Mouse (Mus musculus) midbrain, embryonic 11.5 days (tissue): ENCODE measurements around the gene Cbl. TPM values are rescaled to one million over a fixed set of nuclear protein-coding genes. Genes with fewer than 3 reads are reported as not detected.

Experiments
- ATAC-seq: fragments of 200-750 bp; cut with Nextera tagmentation; 2 replicates; pipeline ENCODE4 v1.8.0; 2017; ENCODE audit warnings: moderate TSS enrichment, moderate library complexity; ENCODE audit not compliant: low FRiP score
- DNase-seq: peaks from one replicate; pipeline ENCODE4 v3.0.0; 2015; ENCODE audit warnings: low spot score; ENCODE audit errors: missing footprints
- H3K27ac ChIP-seq: fragments of 300-500 bp; sonication (generic); 2 replicates; pipeline ENCODE4 v1.5.1; 2014; ENCODE audit warnings: low read depth, low read length
- H3K27me3 ChIP-seq: fragments of 300-500 bp; sonication (generic); 2 replicates; pipeline ENCODE4 v1.6.1; 2014; ENCODE audit warnings: mild to moderate bottlenecking, low read length, moderate library complexity, mixed read lengths; ENCODE audit not compliant: control insufficient read depth, insufficient read depth
- H3K36me3 ChIP-seq: fragments of 300-500 bp; sonication (generic); 2 replicates; pipeline ENCODE4 v1.6.1; 2014; ENCODE audit warnings: mild to moderate bottlenecking, low read length, moderate library complexity, mixed read lengths; ENCODE audit not compliant: control insufficient read depth, insufficient read depth
- H3K4me1 ChIP-seq: fragments of 300-500 bp; sonication (generic); 2 replicates; pipeline ENCODE4 v1.6.1; 2014; ENCODE audit warnings: low read length; ENCODE audit not compliant: control insufficient read depth, insufficient read depth
- H3K4me2 ChIP-seq: fragments of 300-500 bp; sonication (generic); 2 replicates; pipeline ENCODE4 v1.6.1; 2014; ENCODE audit warnings: mild to moderate bottlenecking, moderate library complexity
- H3K4me3 ChIP-seq: fragments of 300-500 bp; sonication (generic); 2 replicates; pipeline ENCODE4 v1.5.1; 2014; ENCODE audit warnings: low read depth, low read length
- H3K9ac ChIP-seq: fragments of 300-500 bp; sonication (generic); 2 replicates; pipeline ENCODE4 v1.6.1; 2014; ENCODE audit warnings: low read length
- H3K9me3 ChIP-seq: fragments of 300-500 bp; sonication (generic); 2 replicates; pipeline ENCODE4 v1.6.1; 2016; ENCODE audit warnings: low read length; ENCODE audit not compliant: control insufficient read depth
- WGBS: fragments of 180-500 bp; shearing (Covaris S2); extraction: QIAGEN DNeasy Blood & Tissue Kit; methylation state at CpG from one replicate; pipeline ENCODE4 v1.1.7; 2014; 5-methylcytosine and 5-hydroxymethylcytosine counted together
- polyA plus RNA-seq: library from polyadenylated mRNA; unstranded; fragments of >200 nt; fragmentation: Nextera tagmentation; extraction: Ambion mirVana; gene quantifications from 2 replicates; pipeline ENCODE4 v1.2.1, GENCODE M21; 2014

Cbl gene
- polyA plus RNA-seq, 1 experiment from 2014 or later = 20.9 TPM

- WGBS = 61% methylated on average over 5 of the region's 5 CpGs
- ATAC-seq (no peak), DNase-seq (peak; percentile 76)
- no peak overlapping the region for H3K4me2 ChIP-seq
- H3K27me3 ChIP-seq = peaks cover 28% of the 10 kb centered on the region
- peaks cover 40% of the 10 kb centered on the region for H3K4me1 ChIP-seq
- no peaks in the 10 kb centered on the region for H3K9me3 ChIP-seq
- no peak overlapping the region for H3K27ac ChIP-seq
- no peak overlapping the region for H3K4me3 ChIP-seq
- H3K36me3 ChIP-seq = no peaks in the 10 kb centered on the region
- no peak overlapping the region for H3K9ac ChIP-seq
These were observed 101.6 kb downstream of the Cbl start for GRCm38 (mm10) chr9:44132200-44132599.

GRCm38 (mm10) chr9:44131276-44131590, 102.6 kb downstream of the Cbl start:
- H3K4me1 ChIP-seq = peaks cover 40% of the 10 kb centered on the region
- WGBS = 32% methylated on average over 7 of the region's 7 CpGs
- H3K9ac ChIP-seq = peak overlapping the region; percentile 64; the same call in 1 of the 2 replicates
- H3K36me3 ChIP-seq = no peaks in the 10 kb centered on the region
- H3K9me3 ChIP-seq = no peaks in the 10 kb centered on the region
- H3K27me3 ChIP-seq = peaks cover 28% of the 10 kb centered on the region
- no peak overlapping the region for H3K4me2 ChIP-seq
- no peak for DNase-seq
- no peak overlapping the region for H3K4me3 ChIP-seq
- ATAC-seq = no peak
- H3K27ac ChIP-seq = no peak overlapping the region; the same call in 1 of the 2 replicates

GRCm38 (mm10) chr9:44130581-44131275, 103.1 kb downstream of the Cbl start:
- peak; percentile 96 for DNase-seq
- peak; percentile 63 for ATAC-seq
- peak overlapping the region; percentile 64 for H3K9ac ChIP-seq
- H3K4me3 ChIP-seq = peak overlapping the region; percentile 30
- H3K27ac ChIP-seq = peak overlapping the region; percentile 77
- no peaks in the 10 kb centered on the region for H3K9me3 ChIP-seq
- peaks cover 24% of the 10 kb centered on the region for H3K27me3 ChIP-seq
- H3K36me3 ChIP-seq = no peaks in the 10 kb centered on the region
- WGBS = 6% methylated on average over 19 of the region's 19 CpGs
- H3K4me2 ChIP-seq = peak overlapping the region; percentile 67
- peaks cover 40% of the 10 kb centered on the region for H3K4me1 ChIP-seq

- Histone ChIP-seq H3K4me2 (peak overlapping the region; percentile 67), H3K9ac (peak overlapping the region; percentile 64), H3K4me3 (peak overlapping the region; percentile 30), H3K36me3 (no peaks in the 10 kb centered on the region), H3K27ac (peak overlapping the region; percentile 77), H3K4me1 (peaks cover 39% of the 10 kb centered on the region), H3K27me3 (peaks cover 17% of the 10 kb centered on the region), H3K9me3 (no peaks in the 10 kb centered on the region)
- WGBS = 0% methylated on average over 27 of the region's 27 CpGs
- ATAC-seq (peak; percentile 65), DNase-seq (peak; percentile 95)
These were observed 103.8 kb downstream of the Cbl start for GRCm38 (mm10) chr9:44130034-44130433.

GRCm38 (mm10) chr9:44129633-44130032, 104.2 kb downstream of the Cbl start:
- no peaks in the 10 kb centered on the region for H3K9me3 ChIP-seq
- 3% methylated on average over 9 of the region's 9 CpGs for WGBS
- H3K27me3 ChIP-seq = peaks cover 13% of the 10 kb centered on the region
- peak overlapping the region; percentile 30 for H3K4me3 ChIP-seq
- no peaks in the 10 kb centered on the region for H3K36me3 ChIP-seq
- 0 out of 2 replicates have a peak overlapping the region, but pooled peaks have one; percentile 15 for H3K27ac ChIP-seq
- H3K9ac ChIP-seq = peak overlapping the region; percentile 64
- peaks cover 35% of the 10 kb centered on the region for H3K4me1 ChIP-seq
- ATAC-seq = peak; percentile 22; the same call in 1 of the 2 replicates
- H3K4me2 ChIP-seq = peak overlapping the region; percentile 67
- no peak for DNase-seq

- no peak overlapping the region for H3K9ac ChIP-seq
- H3K4me1 ChIP-seq = peaks cover 21% of the 10 kb centered on the region
- DNase-seq (no peak), ATAC-seq (no peak)
- no peak overlapping the region for H3K27ac ChIP-seq
- no peaks in the 10 kb centered on the region for H3K9me3 ChIP-seq
- H3K36me3 ChIP-seq = no peaks in the 10 kb centered on the region
- H3K4me3 ChIP-seq = no peak overlapping the region
- no peaks in the 10 kb centered on the region; the same call in 1 of the 2 replicates for H3K27me3 ChIP-seq
- 42% methylated on average over 3 of the region's 3 CpGs for WGBS
- no peak overlapping the region for H3K4me2 ChIP-seq
These were observed 106.5 kb downstream of the Cbl start for GRCm38 (mm10) chr9:44127351-44127801.

- no peak overlapping the region for H3K4me2 ChIP-seq
- H3K27me3 ChIP-seq = no peaks in the 10 kb centered on the region; the same call in 1 of the 2 replicates
- DNase-seq (peak; percentile 75), ATAC-seq (no peak)
- no peaks in the 10 kb centered on the region for H3K9me3 ChIP-seq
- H3K9ac ChIP-seq = no peak overlapping the region
- H3K27ac ChIP-seq = no peak overlapping the region
- H3K4me1 ChIP-seq = peaks cover 21% of the 10 kb centered on the region
- WGBS = 91% methylated on average over 3 of the region's 3 CpGs
- H3K4me3 ChIP-seq = no peak overlapping the region
- no peaks in the 10 kb centered on the region for H3K36me3 ChIP-seq
These were observed 107.1 kb downstream of the Cbl start for GRCm38 (mm10) chr9:44126746-44127145.

GRCm38 (mm10) chr9:44125546-44126428, 108.1 kb downstream of the Cbl start:
- H3K4me1 ChIP-seq = peaks cover 14% of the 10 kb centered on the region
- H3K9me3 ChIP-seq = no peaks in the 10 kb centered on the region
- no peaks in the 10 kb centered on the region; the same call in 1 of the 2 replicates for H3K27me3 ChIP-seq
- H3K9ac ChIP-seq = no peak overlapping the region
- peak; percentile 99 for DNase-seq
- H3K27ac ChIP-seq = no peak overlapping the region
- WGBS = 35% methylated on average over 18 of the region's 18 CpGs
- H3K4me3 ChIP-seq = no peak overlapping the region
- H3K4me2 ChIP-seq = no peak overlapping the region
- no peaks in the 10 kb centered on the region for H3K36me3 ChIP-seq
- peak; percentile 46; the same call in 1 of the 2 replicates for ATAC-seq

GRCm38 (mm10) chr9:44125026-44125425, 108.8 kb downstream of the Cbl start:
- 62% methylated on average over 5 of the region's 5 CpGs for WGBS

More at GRCm38 (mm10) chr9:44125026-44125425, 108.8 kb downstream of the Cbl start:
- Histone ChIP-seq H3K36me3 (no peaks in the 10 kb centered on the region), H3K27me3 (no peaks in the 10 kb centered on the region; the same call in 1 of the 2 replicates), H3K4me2 (no peak overlapping the region), H3K4me1 (peaks cover 6% of the 10 kb centered on the region), H3K4me3 (no peak overlapping the region), H3K9me3 (no peaks in the 10 kb centered on the region), H3K9ac (no peak overlapping the region), H3K27ac (no peak overlapping the region)
- ATAC-seq (no peak), DNase-seq (peak; percentile 66)
